Mouse (Mus musculus): ENCODE results near the gene Swi5.

DNA sequence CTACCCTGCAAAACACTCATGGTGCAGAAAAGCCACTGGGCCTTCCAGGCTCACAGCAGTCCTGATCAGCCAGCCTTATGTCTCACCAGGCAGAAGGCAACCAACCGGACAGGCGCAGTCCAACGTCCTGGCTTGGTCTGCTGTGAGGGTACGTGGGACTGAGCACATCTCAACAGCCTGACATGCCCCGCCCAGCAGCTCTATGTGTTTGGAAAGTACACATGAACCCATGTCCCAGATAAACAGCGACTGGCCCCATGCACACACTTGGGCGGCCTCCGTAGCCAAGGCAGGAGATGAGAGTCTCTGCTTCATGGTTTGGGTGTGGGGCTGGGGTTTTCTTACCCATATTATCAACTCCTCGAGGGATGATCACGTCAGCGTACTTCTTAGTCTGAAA lies 31.6 kb downstream of the Swi5 start:
- TF ChIP-seq CTCF (IDR thresholded peaks at IDR 0.05; ENCODE audit: low read depth) (no peak), EP300 (IDR thresholded peaks at IDR 0.05; ENCODE audit: low read depth) (no peak)
